7 mouse cellular contexts compared by ENCODE assay signal in genomic region chr17:28528043-28528351, GRCm38 (mm10). TPM values are rescaled to one million over a fixed set of nuclear protein-coding genes. Genes with fewer than 3 reads are reported as not detected.
A peak's percentile ranks its signal among the peaks of the same experiment; 100 is the strongest.
DNase-seq lines count a peak whose midpoint lies in the region; ATAC-seq lines count a peak whose summit lies in the region.

No protein-coding gene starts in this region.

- intact Hi-C loops in gastrocnemius, postnatal 14 days (cut with DNase I; ENCODE audit: low total_unique reads), result loop anchor here (5.0 kb wide), 2 partner anchors 121 to 141 kb away; no protein-coding TSS in a partner anchor

- peak; percentile 92 for DNase-seq in adrenal gland, postnatal 10 days
- DNase-seq in embryo, embryonic 10 days (ENCODE audit: low spot score), result peak; percentile 82
- DNase-seq in gastrocnemius, postnatal 14 days, result peak; percentile 82
- peak; percentile 82 to 89 for DNase-seq in spleen, adult 18-20 months

- H3K9ac ChIP-seq in intestine, embryonic 15.5 days, result no peak overlapping the region
- peak overlapping the region; percentile 34; the same call in 1 of the 2 replicates for H3K9ac ChIP-seq in limb, embryonic 12.5 days (replicated peaks)
- no peak overlapping the region for H3K9ac ChIP-seq in midbrain, embryonic 15.5 days

- H3K4me3 ChIP-seq in intestine, embryonic 15.5 days (replicated peaks), result 0 out of 2 replicates have a peak overlapping the region, but pooled peaks have one; percentile 9
- H3K4me3 ChIP-seq in limb, embryonic 12.5 days (replicated peaks), result no peak overlapping the region
- no peak overlapping the region for H3K4me3 ChIP-seq in midbrain, embryonic 15.5 days

- no peaks in the 10 kb centered on the region for H3K9me3 ChIP-seq in intestine, embryonic 15.5 days
- H3K9me3 ChIP-seq in limb, embryonic 12.5 days, result no peaks in the 10 kb centered on the region
- H3K9me3 ChIP-seq in midbrain, embryonic 15.5 days, result no peaks in the 10 kb centered on the region

- H3K4me2 ChIP-seq in intestine, embryonic 15.5 days (replicated peaks), result peak overlapping the region; percentile 44
- H3K4me2 ChIP-seq in limb, embryonic 12.5 days, result peak overlapping the region; percentile 41
- peak overlapping the region; percentile 25 for H3K4me2 ChIP-seq in midbrain, embryonic 15.5 days

- ATAC-seq in intestine, embryonic 15.5 days, result 0 out of 2 replicates have a peak, but pooled peaks have one; percentile 21
- ATAC-seq in limb, embryonic 12.5 days (ENCODE audit: insufficient number of reproducible peaks, insufficient read depth, low FRiP score, low TSS enrichment, low read depth), result no peak
- ATAC-seq in midbrain, embryonic 15.5 days (replicated peaks), result 0 out of 2 replicates have a peak, but pooled peaks have one; percentile 26

- 3% methylated on average over 6 of the region's 6 CpGs for WGBS in intestine, embryonic 15.5 days
- 4% methylated on average over 6 of the region's 6 CpGs for WGBS in limb, embryonic 12.5 days
- 3% methylated on average over 6 of the region's 6 CpGs for WGBS in midbrain, embryonic 15.5 days

- peaks cover 3% of the 10 kb centered on the region; the same call in 1 of the 2 replicates for H3K27me3 ChIP-seq in intestine, embryonic 15.5 days (replicated peaks)
- 0 out of 2 replicates have a peak, but pooled peaks cover 6% of the 10 kb centered on the region for H3K27me3 ChIP-seq in limb, embryonic 12.5 days
- 0 out of 2 replicates have a peak, but pooled peaks cover 7% of the 10 kb centered on the region for H3K27me3 ChIP-seq in midbrain, embryonic 15.5 days (replicated peaks)

- H3K27ac ChIP-seq in intestine, embryonic 15.5 days, result 0 out of 2 replicates have a peak overlapping the region, but pooled peaks have one; percentile 22
- no peak overlapping the region for H3K27ac ChIP-seq in limb, embryonic 12.5 days
- no peak overlapping the region for H3K27ac ChIP-seq in midbrain, embryonic 15.5 days

- no peaks in the 10 kb centered on the region for H3K36me3 ChIP-seq in intestine, embryonic 15.5 days
- no peaks in the 10 kb centered on the region for H3K36me3 ChIP-seq in limb, embryonic 12.5 days
- H3K36me3 ChIP-seq in midbrain, embryonic 15.5 days (replicated peaks), result no peaks in the 10 kb centered on the region

- peaks cover 20% of the 10 kb centered on the region for H3K4me1 ChIP-seq in intestine, embryonic 15.5 days (replicated peaks)
- peaks cover 23% of the 10 kb centered on the region for H3K4me1 ChIP-seq in limb, embryonic 12.5 days (replicated peaks)
- H3K4me1 ChIP-seq in midbrain, embryonic 15.5 days, result peaks cover 7% of the 10 kb centered on the region

RNA-seq across cellular contexts. Expression of gene Armc12, which starts 2.6 kb away (rescaled TPM):
- total RNA-seq in adrenal gland, postnatal 10 days (2021), result not detected
- not detected for total RNA-seq in gastrocnemius, postnatal 14 days (2021)
- not detected in 2 replicates for polyA plus RNA-seq in intestine, embryonic 15.5 days (2015; fragmentation: Nextera tagmentation; extraction: Ambion mirVana)
- polyA plus RNA-seq in limb, embryonic 12.5 days (2016; fragmentation: Nextera tagmentation; extraction: Ambion mirVana), result not detected in 2 replicates
- polyA plus RNA-seq in midbrain, embryonic 15.5 days (2015; fragmentation: Nextera tagmentation; extraction: Ambion mirVana), result not detected in 2 replicates

RNA-seq across cellular contexts. Expression of gene Fkbp5, which starts 10.7 kb away (rescaled TPM):
- 10 to 100 TPM; 55.4 to 95.1 TPM for total RNA-seq in adrenal gland, postnatal 10 days (2021)
- 100 to 1,000 TPM in 1 of 2 experiments, 1 to 10 TPM in 1; 9.2 to 104 TPM for total RNA-seq in gastrocnemius, postnatal 14 days (2021)
- 25.9 and 26.6 TPM in 2 replicates for polyA plus RNA-seq in intestine, embryonic 15.5 days (2015; fragmentation: Nextera tagmentation; extraction: Ambion mirVana)
- 36.2 and 42.4 TPM in 2 replicates for polyA plus RNA-seq in limb, embryonic 12.5 days (2016; fragmentation: Nextera tagmentation; extraction: Ambion mirVana)
- 37.3 and 39.8 TPM in 2 replicates for polyA plus RNA-seq in midbrain, embryonic 15.5 days (2015; fragmentation: Nextera tagmentation; extraction: Ambion mirVana)

RNA-seq across cellular contexts. Expression of gene Clpsl2, which starts 21.2 kb away (rescaled TPM):
- total RNA-seq in adrenal gland, postnatal 10 days (2021), result not detected
- not detected for total RNA-seq in gastrocnemius, postnatal 14 days (2021)
- not detected in 2 replicates for polyA plus RNA-seq in intestine, embryonic 15.5 days (2015; fragmentation: Nextera tagmentation; extraction: Ambion mirVana)
- not detected in 2 replicates for polyA plus RNA-seq in limb, embryonic 12.5 days (2016; fragmentation: Nextera tagmentation; extraction: Ambion mirVana)
- polyA plus RNA-seq in midbrain, embryonic 15.5 days (2015; fragmentation: Nextera tagmentation; extraction: Ambion mirVana), result not detected in 2 replicates

RNA-seq across cellular contexts. Expression of gene Clps, which starts 32.6 kb away (rescaled TPM):
- total RNA-seq in adrenal gland, postnatal 10 days (2021), result not detected
- total RNA-seq in gastrocnemius, postnatal 14 days (2021), result not detected
- polyA plus RNA-seq in intestine, embryonic 15.5 days (2015; fragmentation: Nextera tagmentation; extraction: Ambion mirVana), result 958 and 2,971 TPM in 2 replicates
- not detected in 2 replicates for polyA plus RNA-seq in limb, embryonic 12.5 days (2016; fragmentation: Nextera tagmentation; extraction: Ambion mirVana)
- polyA plus RNA-seq in midbrain, embryonic 15.5 days (2015; fragmentation: Nextera tagmentation; extraction: Ambion mirVana), result 0.36 TPM in 1 of 2 replicates, not detected in the other

RNA-seq across cellular contexts. Expression of gene Lhfpl5, which starts 47.4 kb away (rescaled TPM):
- 1 to 10 TPM; 1.5 to 1.7 TPM for total RNA-seq in adrenal gland, postnatal 10 days (2021)
- total RNA-seq in gastrocnemius, postnatal 14 days (2021), result not detected
- polyA plus RNA-seq in intestine, embryonic 15.5 days (2015; fragmentation: Nextera tagmentation; extraction: Ambion mirVana), result 1.3 and 1.8 TPM in 2 replicates
- polyA plus RNA-seq in limb, embryonic 12.5 days (2016; fragmentation: Nextera tagmentation; extraction: Ambion mirVana), result 0.46 and 0.89 TPM in 2 replicates
- polyA plus RNA-seq in midbrain, embryonic 15.5 days (2015; fragmentation: Nextera tagmentation; extraction: Ambion mirVana), result 11.3 and 11.4 TPM in 2 replicates
